Mouse (Mus musculus) kidney, embryonic 14.5 days (tissue): Measurements from ENCODE around the gene Gls. TPM values are rescaled to one million over a fixed set of nuclear protein-coding genes. Genes with fewer than 3 reads are reported as not detected.

ENCODE experiments used
- ATAC-seq: fragments of 200-750 bp; cut with Nextera tagmentation; 2 replicates; pipeline ENCODE4 v1.8.0; 2017; ENCODE audit warnings: moderate number of reproducible peaks, mild to moderate bottlenecking, moderate TSS enrichment, moderate library complexity; ENCODE audit not compliant: low FRiP score, low TSS enrichment
- H3K27ac ChIP-seq: fragments of 300-500 bp; sonication (generic); 2 replicates; pipeline ENCODE4 v1.5.1; 2014; ENCODE audit warnings: low read depth, mild to moderate bottlenecking, low read length, moderate library complexity, mixed read lengths
- H3K27me3 ChIP-seq: fragments of 300-500 bp; sonication (generic); 2 replicates; pipeline ENCODE4 v1.6.1; 2014; ENCODE audit warnings: mild to moderate bottlenecking, low read length; ENCODE audit not compliant: control insufficient read depth, insufficient read depth
- H3K36me3 ChIP-seq: fragments of 300-500 bp; sonication (generic); 2 replicates; pipeline ENCODE4 v1.6.1; 2014; ENCODE audit warnings: low read length, mixed read lengths; ENCODE audit not compliant: control insufficient read depth, insufficient read depth
- H3K4me1 ChIP-seq: fragments of 300-500 bp; sonication (generic); 2 replicates; pipeline ENCODE4 v1.6.1; 2014; ENCODE audit warnings: low read length, mixed read lengths; ENCODE audit not compliant: control insufficient read depth, insufficient read depth
- H3K4me2 ChIP-seq: fragments of 300-500 bp; sonication (generic); replicated peaks from 2 replicates; pipeline ENCODE4 v1.6.1; 2014; ENCODE audit warnings: low read depth, mild to moderate bottlenecking, low read length
- H3K4me3 ChIP-seq: fragments of 300-500 bp; sonication (generic); 2 replicates; pipeline ENCODE4 v1.5.1; 2014; ENCODE audit warnings: mild to moderate bottlenecking, low read length
- H3K9ac ChIP-seq: fragments of 300-500 bp; sonication (generic); 2 replicates; pipeline ENCODE4 v1.6.1; 2014; ENCODE audit warnings: low read depth, mild to moderate bottlenecking, low read length, moderate library complexity
- H3K9me3 ChIP-seq: fragments of 300-500 bp; sonication (generic); 2 replicates; pipeline ENCODE4 v1.6.1; 2016; ENCODE audit warnings: low read length; ENCODE audit not compliant: control insufficient read depth
- WGBS: fragments of 180-500 bp; shearing (Covaris S2); extraction: QIAGEN DNeasy Blood & Tissue Kit; methylation state at CpG from one replicate; pipeline ENCODE4 v1.1.7; 2014; 5-methylcytosine and 5-hydroxymethylcytosine counted together
- polyA plus RNA-seq: library from polyadenylated mRNA; unstranded; fragments of >200 nt; fragmentation: Nextera tagmentation; extraction: Ambion mirVana; gene quantifications from 2 replicates; pipeline ENCODE4 v1.2.1, GENCODE M21; 2014

Gene Gls
- polyA plus RNA-seq, 1 experiment from 2014 or later: 37.1 TPM

DNA sequence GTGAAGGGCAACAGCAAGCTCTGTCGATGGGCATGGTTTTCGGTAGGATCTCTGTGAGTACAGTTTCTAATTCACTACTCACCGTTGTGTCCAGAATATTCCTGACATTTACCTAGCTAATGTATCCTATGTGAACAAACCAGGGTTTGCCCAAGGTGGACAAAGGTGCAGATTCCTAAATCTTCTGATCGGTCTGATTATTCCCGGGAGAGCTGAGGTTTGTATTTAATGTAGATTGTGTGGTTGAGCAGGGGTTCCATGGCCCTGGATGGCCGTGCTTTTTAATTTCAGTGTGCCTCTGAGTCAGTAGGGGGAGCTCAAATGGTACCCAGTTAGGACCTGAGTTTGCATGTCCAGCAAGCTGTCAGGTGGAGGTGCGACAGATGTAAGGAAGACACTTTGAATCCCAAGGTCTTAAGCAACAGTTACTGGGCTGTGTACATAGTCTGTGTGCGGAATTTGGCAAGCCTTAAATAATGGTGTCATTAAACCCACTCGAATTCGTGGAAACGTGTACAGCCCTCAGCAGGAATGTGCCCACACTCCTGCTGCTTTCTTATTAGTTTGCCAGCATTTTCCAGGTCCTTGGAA lies 101.2 kb downstream of the Gls start:
- no peak for ATAC-seq
- no peaks in the 10 kb centered on the region for H3K4me1 ChIP-seq
- H3K9ac ChIP-seq: no peak overlapping the region
- WGBS: 80% methylated on average over 11 of the region's 11 CpGs
- H3K4me2 ChIP-seq: no peak overlapping the region
- no peak overlapping the region for H3K27ac ChIP-seq
- no peaks in the 10 kb centered on the region for H3K27me3 ChIP-seq
- H3K4me3 ChIP-seq: no peak overlapping the region
- no peaks in the 10 kb centered on the region for H3K9me3 ChIP-seq
- H3K36me3 ChIP-seq: peaks cover 5% of the 10 kb centered on the region; the same call in 1 of the 2 replicates

- Histone ChIP-seq H3K9ac (no peak overlapping the region), H3K9me3 (no peaks in the 10 kb centered on the region), H3K4me3 (no peak overlapping the region), H3K27me3 (no peaks in the 10 kb centered on the region), H3K36me3 (peaks cover 10% of the 10 kb centered on the region; the same call in 1 of the 2 replicates), H3K27ac (no peak overlapping the region), H3K4me2 (no peak overlapping the region), H3K4me1 (no peaks in the 10 kb centered on the region)
- 40% methylated on average over 6 of the region's 6 CpGs for WGBS
- ATAC-seq: no peak
Measured at GRCm38 (mm10) chr1:52129794-52130193, 103.2 kb downstream of the Gls start.

GRCm38 (mm10) chr1:52127350-52127749 lies 105.7 kb downstream of the Gls start:
- Histone ChIP-seq H3K4me1 (no peaks in the 10 kb centered on the region), H3K27ac (no peak overlapping the region), H3K27me3 (no peaks in the 10 kb centered on the region), H3K4me3 (no peak overlapping the region), H3K9ac (no peak overlapping the region), H3K9me3 (no peaks in the 10 kb centered on the region), H3K4me2 (no peak overlapping the region), H3K36me3 (peaks cover 10% of the 10 kb centered on the region; the same call in 1 of the 2 replicates)
- WGBS: 97% methylated on average over 6 of the region's 6 CpGs
- no peak for ATAC-seq

- Histone ChIP-seq H3K27ac (no peak overlapping the region), H3K4me2 (no peak overlapping the region), H3K4me3 (no peak overlapping the region), H3K4me1 (no peaks in the 10 kb centered on the region), H3K9me3 (no peaks in the 10 kb centered on the region), H3K9ac (no peak overlapping the region), H3K27me3 (no peaks in the 10 kb centered on the region), H3K36me3 (peaks cover 10% of the 10 kb centered on the region; the same call in 1 of the 2 replicates)
- WGBS: 72% methylated on average over 3 of the region's 3 CpGs
- no peak for ATAC-seq
Measured at GRCm38 (mm10) chr1:52124818-52125217, 108.2 kb downstream of the Gls start.

DNA sequence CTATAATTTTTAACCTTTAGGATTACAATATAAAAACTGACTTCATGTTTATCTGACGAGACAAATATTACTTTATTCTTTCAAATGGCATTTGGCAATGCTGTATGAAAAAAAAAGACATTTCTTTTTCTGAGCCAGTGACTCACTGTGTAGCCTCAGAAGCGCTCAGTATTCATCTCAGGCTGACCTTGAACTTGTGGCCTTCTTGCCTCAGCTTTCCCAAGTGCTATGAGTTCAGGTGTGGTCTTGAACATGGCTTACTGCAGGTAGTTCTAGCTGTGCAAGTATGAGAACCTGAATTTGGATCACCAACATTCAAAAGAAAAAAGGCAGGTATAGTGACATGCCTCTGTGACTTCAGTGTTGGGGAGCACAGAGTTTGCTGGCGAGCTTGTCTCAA lies 112.0 kb downstream of the Gls start:
- Histone ChIP-seq H3K36me3 (no peaks in the 10 kb centered on the region; the same call in 1 of the 2 replicates), H3K9ac (no peak overlapping the region), H3K27me3 (no peaks in the 10 kb centered on the region), H3K4me2 (no peak overlapping the region), H3K9me3 (no peaks in the 10 kb centered on the region), H3K4me3 (no peak overlapping the region), H3K27ac (no peak overlapping the region), H3K4me1 (no peaks in the 10 kb centered on the region)
- ATAC-seq: no peak
- WGBS: 86% methylated on average over 3 of the region's 3 CpGs

GRCm38 (mm10) chr1:52120191-52120590 lies 112.8 kb downstream of the Gls start:
- 25% methylated on average over 10 of the region's 10 CpGs for WGBS
- H3K9ac ChIP-seq: peak overlapping the region; percentile 61
- no peaks in the 10 kb centered on the region; the same call in 1 of the 2 replicates for H3K36me3 ChIP-seq
- ATAC-seq: no peak
- H3K27ac ChIP-seq: no peak overlapping the region
- H3K4me2 ChIP-seq: peak overlapping the region; percentile 85
- no peaks in the 10 kb centered on the region for H3K9me3 ChIP-seq
- peak overlapping the region; percentile 78 for H3K4me3 ChIP-seq
- no peaks in the 10 kb centered on the region for H3K27me3 ChIP-seq
- no peaks in the 10 kb centered on the region for H3K4me1 ChIP-seq

- Histone ChIP-seq H3K36me3 (no peaks in the 10 kb centered on the region; the same call in 1 of the 2 replicates), H3K9ac (peak overlapping the region; percentile 61), H3K9me3 (no peaks in the 10 kb centered on the region), H3K4me1 (no peaks in the 10 kb centered on the region), H3K4me3 (peak overlapping the region; percentile 78), H3K27me3 (no peaks in the 10 kb centered on the region), H3K27ac (no peak overlapping the region), H3K4me2 (peak overlapping the region; percentile 85)
- WGBS: 1% methylated on average over 20 of the region's 20 CpGs
- ATAC-seq: peak; percentile 33; the same call in 1 of the 2 replicates
Measured at GRCm38 (mm10) chr1:52119691-52120090, 113.3 kb downstream of the Gls start.

DNA sequence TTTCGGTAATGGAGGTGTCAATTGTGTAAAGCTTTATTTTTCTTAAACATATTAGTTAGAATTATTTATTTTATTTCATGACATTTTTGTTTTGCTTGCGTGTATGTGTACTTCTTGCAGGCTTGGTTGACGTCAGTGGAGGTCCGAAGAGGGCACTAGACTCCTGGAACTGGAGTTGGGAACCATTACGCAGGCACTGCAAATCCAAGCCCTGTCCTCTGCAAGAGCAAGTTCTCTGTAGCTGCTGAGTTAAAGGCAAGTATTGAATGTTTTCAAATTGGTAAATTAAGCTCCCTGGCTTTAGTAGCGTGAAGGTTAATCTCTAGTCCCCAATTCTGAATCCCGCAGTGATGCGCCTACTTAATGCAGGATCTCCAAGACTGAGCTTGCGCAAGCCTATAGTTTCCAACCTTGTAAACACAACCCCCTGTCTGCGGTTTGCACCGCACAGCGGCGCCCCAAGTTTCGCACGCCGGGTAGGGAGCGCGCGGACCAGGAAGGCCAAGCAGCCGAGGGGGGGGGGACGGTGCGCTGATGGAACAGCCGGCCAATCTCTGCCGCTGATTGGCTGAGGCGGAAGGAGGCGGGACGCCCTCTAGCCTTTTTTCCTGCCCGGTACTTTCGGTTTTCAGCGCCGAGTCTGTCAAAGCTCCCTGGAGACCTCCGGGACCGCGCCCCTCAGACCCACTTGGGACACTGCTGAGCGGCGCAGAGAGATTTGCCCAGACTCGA lies 114.0 kb downstream of the Gls start, which contains the start of gene Stat1:
Gene Stat1 (plus strand): TSS at position 581 of the 732 bp plus-strand sequence.
- no peak within 1 kb of the TSS; the same call in 1 of the 2 replicates for H3K27ac ChIP-seq
- no peaks in the 10 kb centered on the region for H3K27me3 ChIP-seq
- H3K4me3 ChIP-seq: peak within 1 kb of the TSS; percentile 78
- no peaks in the 10 kb centered on the region; the same call in 1 of the 2 replicates for H3K36me3 ChIP-seq
- 5% methylated on average over 37 of the region's 37 CpGs for WGBS
- H3K9ac ChIP-seq: peak within 1 kb of the TSS; percentile 61
- peak within 1 kb of the TSS; percentile 85 for H3K4me2 ChIP-seq
- H3K9me3 ChIP-seq: no peaks in the 10 kb centered on the region
- ATAC-seq: peak; percentile 96
- no peaks in the 10 kb centered on the region for H3K4me1 ChIP-seq

- Histone ChIP-seq H3K27ac (no peak overlapping the region), H3K4me2 (no peak overlapping the region), H3K9ac (no peak overlapping the region), H3K4me3 (no peak overlapping the region), H3K4me1 (0 out of 2 replicates have a peak, but pooled peaks cover 5% of the 10 kb centered on the region), H3K27me3 (no peaks in the 10 kb centered on the region), H3K9me3 (no peaks in the 10 kb centered on the region), H3K36me3 (no peaks in the 10 kb centered on the region)
- WGBS: 97% methylated on average over 1 of the region's 1 CpGs
- no peak for ATAC-seq
Measured at GRCm38 (mm10) chr1:52117777-52118176, 115.3 kb downstream of the Gls start.
